Mouse (Mus musculus) liver, adult 2 months (tissue): ENCODE results near the gene Amt. TPM values are rescaled to one million over a fixed set of nuclear protein-coding genes. Genes with fewer than 3 reads are reported as not detected.

Experiments
- DNase-seq: peaks from one replicate; pipeline ENCODE4 v3.0.0-alpha.2; 2011; ENCODE audit warnings: low read depth, low spot score; ENCODE audit errors: extremely low read depth
- H3K27ac ChIP-seq: fragments of 200-500 bp; replicated peaks from 2 replicates; pipeline ENCODE4 v1.5.1; 2012; ENCODE audit warnings: low read depth, mild to moderate bottlenecking, control low read depth, inconsistent platforms, low read length; ENCODE audit not compliant: insufficient read depth
- H3K27me3 ChIP-seq: fragments of 200-500 bp; 2 replicates; pipeline ENCODE4 v1.6.1; 2012; ENCODE audit warnings: mild to moderate bottlenecking, moderate library complexity, low read length, inconsistent platforms; ENCODE audit not compliant: control insufficient read depth, insufficient read depth
- H3K36me3 ChIP-seq: fragments of 200-500 bp; 2 replicates; pipeline ENCODE4 v1.6.1; 2012; ENCODE audit warnings: low read length, inconsistent platforms; ENCODE audit not compliant: control insufficient read depth, insufficient read depth
- H3K4me1 ChIP-seq: fragments of 200-500 bp; 2 replicates; pipeline ENCODE4 v1.6.1; 2011; ENCODE audit warnings: low read length; ENCODE audit not compliant: control insufficient read depth, insufficient read depth
- H3K4me3 ChIP-seq: fragments of 200-500 bp; 2 replicates; pipeline ENCODE4 v1.5.1; 2011; ENCODE audit warnings: low read depth, mild to moderate bottlenecking, control low read depth, low read length, moderate library complexity; ENCODE audit not compliant: insufficient read depth
- H3K79me2 ChIP-seq: fragments of 200-500 bp; 2 replicates; pipeline ENCODE4 v1.6.1; 2012; ENCODE audit warnings: inconsistent platforms, mild to moderate bottlenecking, low read length, moderate library complexity; ENCODE audit not compliant: control insufficient read depth, insufficient read depth
- H3K9ac ChIP-seq: fragments of 200-500 bp; 2 replicates; pipeline ENCODE4 v1.6.1; 2012; ENCODE audit warnings: low read depth, mild to moderate bottlenecking, control low read depth, inconsistent platforms, low read length
- CTCF ChIP-seq: fragments of 200-500 bp; IDR thresholded peaks from 2 replicates; pipeline ENCODE4 v1.5.1; 2011; ENCODE audit warnings: low read depth, low read length, control low read depth
- POLR2A ChIP-seq: fragments of 200-500 bp; IDR thresholded peaks from 2 replicates; pipeline ENCODE4 v1.6.1; 2011; ENCODE audit warnings: low read length, control low read depth; ENCODE audit not compliant: insufficient read depth; ENCODE audit errors: extremely low read depth
- WGBS: fragments of 180-500 bp; shearing (Covaris S2); methylation state at CpG from one replicate; pipeline ENCODE4 v1.1.7; 2018; 5-methylcytosine and 5-hydroxymethylcytosine counted together
- polyA plus RNA-seq: library from polyadenylated mRNA; depleted of rRNA; stranded (reverse); fragments of >200 nt; gene quantifications from 2 replicates; pipeline ENCODE4 v1.2.3, GENCODE M21; 2012
- total RNA-seq: library from RNA; depleted of rRNA; stranded (reverse); fragments of >200 nt; gene quantifications from 2 replicates; pipeline ENCODE4 v1.2.3, GENCODE M21; 2014

Gene Amt
- total and polyA plus RNA-seq, 2 experiments = 45.8 to 66.6 TPM

DNA sequence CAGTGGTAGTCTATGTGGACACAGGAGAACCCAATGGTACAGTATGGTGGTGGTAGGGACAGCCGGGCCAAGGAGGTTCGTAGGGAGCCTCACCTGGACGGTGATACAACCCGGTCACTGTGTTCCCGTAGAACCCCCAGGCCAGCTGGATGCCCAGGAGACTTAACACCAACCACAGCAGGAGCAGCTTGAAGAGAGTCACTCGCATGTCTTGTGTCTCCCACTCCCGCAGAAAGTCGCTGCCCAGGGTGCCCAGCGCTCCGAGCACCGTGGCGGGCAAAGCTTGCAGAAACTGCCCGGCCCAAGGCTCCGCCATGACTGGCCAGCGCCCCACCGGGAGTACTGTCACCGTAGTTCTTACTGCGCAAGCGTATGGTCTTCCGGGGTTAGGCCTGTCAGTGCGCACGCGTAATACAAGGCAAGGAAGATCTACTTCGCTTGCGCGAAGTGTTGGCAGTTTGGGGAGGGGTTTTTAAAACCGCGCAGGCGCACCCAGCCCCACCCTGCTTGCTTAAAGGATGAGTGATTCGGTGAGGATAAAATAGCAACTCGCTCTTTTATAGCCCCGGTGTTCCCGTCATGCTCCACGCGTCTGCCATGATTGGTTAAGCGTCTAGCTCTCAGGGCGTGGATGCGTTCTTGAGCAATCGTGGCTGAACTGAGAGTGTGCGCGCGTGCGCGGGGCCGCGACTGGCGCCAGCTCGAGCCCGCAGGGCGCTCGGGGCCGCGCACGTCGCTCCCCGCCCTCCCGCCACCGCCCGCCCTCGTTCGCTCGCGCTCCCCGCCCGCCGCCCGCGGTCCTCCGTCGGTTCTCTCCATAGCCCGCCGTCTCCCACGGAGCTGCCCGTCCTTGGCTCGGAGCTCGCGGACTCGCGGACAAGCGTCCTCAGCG lies 9.2 kb downstream of the Amt start, which contains the start of the genes Rhoa and Tcta:
TSS of gene Rhoa (plus strand) at position 501 of the 892 bp plus-strand sequence.
TSS of gene Tcta (minus strand) at position 532 of the 892 bp plus-strand sequence.
- H3K9ac ChIP-seq = peak within 1 kb of the TSS; percentile 96
- H3K27ac ChIP-seq = peak within 1 kb of the TSS; percentile 93
- peaks cover 13% of the 10 kb centered on the region for H3K79me2 ChIP-seq
- peak; percentile 99 for DNase-seq
- peaks cover 14% of the 10 kb centered on the region for H3K36me3 ChIP-seq
- peaks cover 27% of the 10 kb centered on the region for H3K4me1 ChIP-seq
- no peaks in the 10 kb centered on the region for H3K27me3 ChIP-seq
- under 1% methylated on average over 77 of the region's 81 CpGs for WGBS
- TF ChIP-seq CTCF (no peak), POLR2A (peak; percentile 90)
- H3K4me3 ChIP-seq = peak within 1 kb of the TSS; percentile 91

DNA sequence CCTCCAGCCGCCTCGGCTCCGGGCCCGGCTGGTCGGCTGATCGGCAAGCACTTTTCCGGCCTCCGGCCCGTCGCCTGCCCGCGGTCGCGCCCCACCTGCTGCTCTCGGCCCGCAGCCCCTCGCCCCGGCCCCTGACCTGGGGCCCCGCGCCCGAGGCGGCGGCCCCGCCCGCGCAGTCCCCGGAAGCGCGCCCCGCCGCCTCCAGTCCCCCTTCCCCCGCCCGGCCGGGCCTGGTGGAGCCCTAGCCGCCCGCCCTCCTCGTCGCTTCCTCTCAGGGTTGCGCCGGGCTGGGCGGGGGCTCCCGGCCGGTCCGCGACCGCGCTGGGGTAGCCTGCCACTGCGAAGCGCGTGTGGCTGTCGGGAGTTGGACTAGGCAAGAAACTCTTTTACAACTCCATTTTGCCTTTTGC lies 9.9 kb downstream of the Amt start:
- no peaks in the 10 kb centered on the region for H3K27me3 ChIP-seq
- H3K36me3 ChIP-seq = peaks cover 17% of the 10 kb centered on the region
- peak overlapping the region; percentile 93 for H3K27ac ChIP-seq
- H3K9ac ChIP-seq = peak overlapping the region; percentile 96
- peaks cover 27% of the 10 kb centered on the region for H3K4me1 ChIP-seq
- peaks cover 20% of the 10 kb centered on the region for H3K79me2 ChIP-seq
- peak; percentile 42 for DNase-seq
- peak overlapping the region; percentile 91 for H3K4me3 ChIP-seq
- no peak for TF ChIP-seq CTCF
- no peak for TF ChIP-seq POLR2A
- 1% methylated on average over 51 of the region's 51 CpGs for WGBS

DNA sequence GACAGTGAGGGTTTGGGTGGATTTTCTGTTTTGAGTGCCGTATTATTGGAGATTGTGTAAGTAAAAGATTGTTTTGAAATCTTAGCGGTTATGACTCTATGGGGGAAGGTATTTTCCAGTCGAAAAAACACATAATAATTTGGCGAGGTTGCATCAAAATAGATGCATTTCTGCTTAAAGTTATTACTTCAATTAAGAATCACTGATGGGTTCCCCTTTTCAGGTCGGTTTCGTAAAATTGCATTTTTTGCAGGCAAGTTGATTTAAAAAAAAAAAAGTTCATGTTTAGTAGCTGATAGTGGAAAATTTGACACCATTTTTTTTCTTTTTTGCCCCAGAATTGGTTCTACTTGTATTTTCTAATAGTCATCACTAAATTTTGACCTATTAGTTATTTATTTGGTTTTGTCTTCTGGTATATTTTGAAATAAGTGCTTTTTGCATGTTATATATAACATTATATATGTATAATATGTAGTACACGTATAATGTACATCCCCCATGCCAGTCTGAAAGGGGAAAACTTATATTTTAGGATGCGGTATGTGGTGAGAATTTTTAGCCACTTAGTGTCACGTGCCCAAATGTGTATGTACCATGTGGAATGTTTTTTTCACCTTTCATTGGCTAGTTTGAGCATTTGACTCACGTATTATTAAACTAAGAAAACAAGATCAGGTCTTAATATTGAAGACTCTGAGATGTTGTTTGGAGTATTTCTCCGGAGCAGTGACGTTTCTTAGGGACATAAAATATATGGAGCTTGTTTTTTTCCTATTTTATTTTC lies 10.6 kb downstream of the Amt start:
- Histone ChIP-seq H3K27me3 (no peaks in the 10 kb centered on the region), H3K27ac (peak overlapping the region; percentile 93), H3K36me3 (peaks cover 18% of the 10 kb centered on the region), H3K79me2 (peaks cover 26% of the 10 kb centered on the region), H3K4me3 (peak overlapping the region; percentile 91), H3K9ac (peak overlapping the region; percentile 96), H3K4me1 (peaks cover 28% of the 10 kb centered on the region)
- 2% methylated on average over 12 of the region's 12 CpGs for WGBS
- peak; percentile 32 for DNase-seq
- TF ChIP-seq POLR2A (no peak), CTCF (no peak)

DNA sequence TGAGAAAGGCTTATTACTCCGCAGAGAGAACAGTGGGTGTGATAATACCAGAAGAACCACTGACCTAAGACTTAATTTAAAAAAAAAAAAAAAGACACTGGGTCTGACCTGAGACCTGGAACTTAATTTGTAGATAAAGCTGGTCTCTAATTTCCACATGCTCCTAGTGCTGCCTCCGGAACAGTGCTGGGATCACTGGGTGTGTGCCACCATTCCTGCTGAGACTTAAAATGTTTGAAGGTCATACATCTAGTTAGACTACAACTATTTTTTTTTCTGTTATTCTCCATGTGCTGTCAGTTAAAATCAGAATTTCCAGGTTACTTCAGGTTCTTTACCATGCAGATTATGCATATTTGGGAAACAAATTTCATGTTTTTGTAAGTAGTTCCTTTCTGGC lies 11.5 kb downstream of the Amt start:
- WGBS = 5% methylated on average over 2 of the region's 2 CpGs
- H3K36me3 ChIP-seq = peaks cover 11% of the 10 kb centered on the region
- peak; percentile 56 for DNase-seq
- no peak for TF ChIP-seq POLR2A
- H3K9ac ChIP-seq = no peak overlapping the region
- no peaks in the 10 kb centered on the region for H3K27me3 ChIP-seq
- no peak overlapping the region for H3K27ac ChIP-seq
- peaks cover 30% of the 10 kb centered on the region for H3K79me2 ChIP-seq
- H3K4me1 ChIP-seq = peaks cover 27% of the 10 kb centered on the region
- H3K4me3 ChIP-seq = no peak overlapping the region

DNA sequence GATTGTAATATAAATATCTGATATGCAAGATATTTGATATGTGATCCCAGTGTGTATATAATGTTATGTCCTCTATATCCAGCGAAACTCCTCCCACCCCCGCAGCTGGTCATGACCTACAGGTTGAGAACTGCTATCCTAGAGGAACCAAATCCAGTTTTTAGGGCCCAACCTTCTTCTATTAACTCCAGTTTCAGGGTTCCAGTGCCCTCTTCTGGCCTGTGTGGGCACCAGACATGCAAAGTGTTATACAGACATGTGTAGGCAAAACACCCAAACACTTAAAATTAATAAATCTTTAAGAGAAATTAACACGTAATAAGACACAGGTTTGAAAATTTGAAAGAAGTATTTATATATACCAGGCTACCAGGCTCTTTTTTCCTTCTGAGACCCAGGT lies 20.9 kb downstream of the Amt start:
- no peaks in the 10 kb centered on the region for H3K27me3 ChIP-seq
- H3K4me1 ChIP-seq = peaks cover 38% of the 10 kb centered on the region
- DNase-seq = peak; percentile 49
- no peak overlapping the region for H3K27ac ChIP-seq
- H3K9ac ChIP-seq = no peak overlapping the region
- 77% methylated on average over 3 of the region's 3 CpGs for WGBS
- H3K4me3 ChIP-seq = no peak overlapping the region
- H3K79me2 ChIP-seq = peaks cover 47% of the 10 kb centered on the region
- TF ChIP-seq CTCF (peak; percentile 38; the same call in 1 of the 2 replicates), POLR2A (no peak)
- H3K36me3 ChIP-seq = peaks cover 13% of the 10 kb centered on the region
